Mouse (Mus musculus) hindbrain, embryonic 13.5 days (tissue): ENCODE data around the gene Cstf3. TPM values are rescaled to one million over a fixed set of nuclear protein-coding genes. Genes with fewer than 3 reads are reported as not detected.

Experiments used
- ATAC-seq: fragments of 200-750 bp; cut with Nextera tagmentation; 2 replicates; pipeline ENCODE4 v1.8.0; 2017; ENCODE audit warnings: moderate TSS enrichment; ENCODE audit not compliant: low FRiP score
- H3K27ac ChIP-seq: fragments of 300-500 bp; sonication (generic); 2 replicates; pipeline ENCODE4 v1.5.1; 2015; ENCODE audit warnings: inconsistent platforms, mild to moderate bottlenecking, moderate library complexity
- H3K27me3 ChIP-seq: fragments of 300-500 bp; sonication (generic); 2 replicates; pipeline ENCODE4 v1.6.1; 2015; ENCODE audit warnings: mild to moderate bottlenecking, inconsistent platforms
- H3K36me3 ChIP-seq: fragments of 300-500 bp; sonication (generic); 2 replicates; pipeline ENCODE4 v1.6.1; 2015; ENCODE audit warnings: mild to moderate bottlenecking, inconsistent platforms
- H3K4me1 ChIP-seq: fragments of 300-500 bp; sonication (generic); replicated peaks from 2 replicates; pipeline ENCODE4 v1.6.1; 2015; ENCODE audit warnings: inconsistent platforms
- H3K4me2 ChIP-seq: fragments of 300-500 bp; sonication (generic); 2 replicates; pipeline ENCODE4 v1.6.1; 2015; ENCODE audit warnings: inconsistent platforms, mild to moderate bottlenecking, moderate library complexity
- H3K4me3 ChIP-seq: fragments of 300-500 bp; sonication (generic); 2 replicates; pipeline ENCODE4 v1.5.1; 2015; ENCODE audit warnings: mild to moderate bottlenecking, inconsistent platforms
- H3K9ac ChIP-seq: fragments of 300-500 bp; sonication (generic); 2 replicates; pipeline ENCODE4 v1.6.1; 2015; ENCODE audit warnings: mild to moderate bottlenecking, inconsistent platforms
- H3K9me3 ChIP-seq: fragments of 300-500 bp; sonication (generic); 2 replicates; pipeline ENCODE4 v1.6.1; 2016; ENCODE audit warnings: inconsistent platforms
- whole genome bisulfite sequencing: fragments of 180-500 bp; shearing (Covaris S2); methylation state at CpG from one replicate; pipeline ENCODE4 v1.1.7; 2015; 5-methylcytosine and 5-hydroxymethylcytosine counted together
- polyA plus RNA-seq: library from polyadenylated mRNA; unstranded; fragments of >200 nt; fragmentation: Nextera tagmentation; extraction: Ambion mirVana; gene quantifications from 2 replicates; pipeline ENCODE4 v1.2.1, GENCODE M21; 2015

Cstf3 gene
- polyA plus RNA-seq, 1 experiment from 2014 or later, result 106 TPM

DNA sequence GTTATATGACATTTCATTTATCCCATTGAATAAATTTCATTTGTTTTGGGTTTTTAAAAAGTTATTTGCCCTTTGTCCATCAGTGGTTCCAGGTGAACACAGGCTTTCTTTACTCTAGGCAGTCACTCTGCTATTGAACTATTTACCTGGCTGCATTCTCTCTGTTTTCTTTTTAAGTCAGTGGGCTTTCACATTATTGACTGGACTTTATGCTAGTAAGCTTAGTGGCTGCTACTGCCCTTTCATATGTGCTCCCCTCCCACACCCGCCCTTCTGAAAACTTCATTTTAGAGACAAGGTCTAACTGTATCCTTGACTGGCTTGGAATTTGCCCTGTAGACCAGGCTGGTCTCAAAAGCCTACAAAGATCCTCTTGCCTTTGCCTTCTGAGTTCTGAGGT is 15.2 kb downstream of the Cstf3 start:
- Histone ChIP-seq H3K27me3 (no peaks in the 10 kb centered on the region), H3K9ac (no peak overlapping the region), H3K4me1 (no peaks in the 10 kb centered on the region), H3K4me3 (no peak overlapping the region), H3K27ac (no peak overlapping the region), H3K9me3 (no peaks in the 10 kb centered on the region), H3K36me3 (peaks cover 7% of the 10 kb centered on the region), H3K4me2 (no peak overlapping the region)
- WGBS, result 91% methylated on average over 1 of the region's 1 CpGs
- no peak for ATAC-seq

DNA sequence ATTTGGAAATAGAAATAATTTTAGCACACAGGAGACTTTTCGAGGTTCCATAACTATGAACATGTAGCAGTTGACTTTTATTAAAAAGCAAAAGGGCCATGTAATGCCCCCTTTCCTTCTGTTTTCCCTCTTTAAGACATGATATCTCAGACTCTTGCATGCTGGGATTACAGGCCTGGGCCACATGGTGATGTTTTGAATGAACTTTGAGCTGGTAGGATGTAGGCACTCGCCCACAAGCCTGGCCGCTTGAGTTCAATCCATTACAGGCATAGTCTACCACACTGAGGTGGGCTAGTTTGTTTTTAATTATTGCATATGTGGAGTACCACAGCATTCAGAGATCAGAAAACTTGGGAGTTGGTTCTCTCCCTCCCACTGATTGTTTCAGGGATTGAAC is 24.5 kb downstream of the Cstf3 start:
- H3K4me3 ChIP-seq, result no peak overlapping the region
- H3K27me3 ChIP-seq, result no peaks in the 10 kb centered on the region
- H3K9me3 ChIP-seq, result no peaks in the 10 kb centered on the region
- peaks cover 9% of the 10 kb centered on the region for H3K36me3 ChIP-seq
- H3K4me2 ChIP-seq, result no peak overlapping the region
- no peaks in the 10 kb centered on the region for H3K4me1 ChIP-seq
- 96% methylated on average over 3 of the region's 3 CpGs for WGBS
- no peak overlapping the region for H3K27ac ChIP-seq
- H3K9ac ChIP-seq, result no peak overlapping the region
- no peak for ATAC-seq

DNA sequence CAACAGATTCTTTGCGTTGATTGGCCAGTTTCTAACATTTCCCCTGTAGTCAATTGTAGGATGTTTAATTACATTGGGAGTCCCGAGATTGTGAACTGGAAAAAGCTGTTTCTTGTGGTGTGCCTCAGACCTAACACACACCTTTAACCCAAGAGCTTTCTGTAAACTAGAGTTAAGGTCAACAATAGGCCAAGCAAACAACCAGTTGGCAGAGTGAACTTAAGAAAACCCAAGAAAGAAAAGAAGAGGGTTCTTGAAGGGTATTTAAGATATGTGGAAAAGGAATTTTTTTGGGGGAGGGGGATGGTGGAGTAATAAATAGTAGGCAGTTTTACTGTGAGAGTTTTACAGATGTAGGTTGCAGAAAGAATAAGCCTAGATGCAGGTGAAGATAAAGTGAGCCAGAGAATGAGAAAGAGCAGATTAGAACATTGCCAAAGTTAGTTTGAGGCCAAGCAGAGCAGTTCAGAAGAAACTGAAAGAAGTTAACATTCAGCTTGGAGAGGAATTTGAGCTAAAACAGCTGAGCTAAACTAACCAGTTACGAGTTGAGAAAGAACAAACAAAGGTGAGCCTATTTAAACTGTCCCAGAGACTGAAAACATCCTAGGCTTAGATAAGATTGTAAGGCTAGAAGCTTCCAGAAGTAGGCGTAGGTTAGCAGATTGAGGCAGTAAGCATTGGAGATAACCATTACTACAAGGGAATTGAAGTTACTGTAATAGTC is 25.8 kb downstream of the Cstf3 start:
- Histone ChIP-seq H3K27me3 (no peaks in the 10 kb centered on the region), H3K36me3 (0 out of 2 replicates have a peak, but pooled peaks cover 2% of the 10 kb centered on the region), H3K4me3 (no peak overlapping the region), H3K9me3 (no peaks in the 10 kb centered on the region), H3K4me2 (no peak overlapping the region), H3K9ac (no peak overlapping the region), H3K4me1 (no peaks in the 10 kb centered on the region), H3K27ac (no peak overlapping the region)
- 96% methylated on average over 4 of the region's 4 CpGs for WGBS
- no peak for ATAC-seq

DNA sequence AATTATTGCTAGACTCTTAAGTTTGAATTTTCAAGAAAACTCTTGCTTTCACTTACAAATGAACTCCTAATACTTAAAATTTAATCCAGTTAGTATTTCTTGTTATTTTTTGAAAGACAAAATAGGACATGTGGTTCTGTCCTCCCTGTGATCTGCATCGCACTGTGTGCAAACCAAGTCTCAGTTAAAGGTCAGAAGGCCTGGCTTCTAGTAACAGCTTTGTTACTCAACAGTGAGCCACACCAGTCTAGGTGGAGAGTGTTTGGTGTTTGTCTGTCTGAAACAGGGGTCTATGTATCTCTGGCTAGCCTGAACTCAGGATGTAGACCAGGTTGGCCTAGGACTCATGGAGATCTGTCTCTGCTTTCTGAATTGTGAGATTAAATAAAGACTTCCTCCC is 68.3 kb downstream of the Cstf3 start:
- Histone ChIP-seq H3K36me3 (peaks cover 64% of the 10 kb centered on the region), H3K9me3 (no peaks in the 10 kb centered on the region)
- WGBS, result 91% methylated on average over 1 of the region's 1 CpGs

DNA sequence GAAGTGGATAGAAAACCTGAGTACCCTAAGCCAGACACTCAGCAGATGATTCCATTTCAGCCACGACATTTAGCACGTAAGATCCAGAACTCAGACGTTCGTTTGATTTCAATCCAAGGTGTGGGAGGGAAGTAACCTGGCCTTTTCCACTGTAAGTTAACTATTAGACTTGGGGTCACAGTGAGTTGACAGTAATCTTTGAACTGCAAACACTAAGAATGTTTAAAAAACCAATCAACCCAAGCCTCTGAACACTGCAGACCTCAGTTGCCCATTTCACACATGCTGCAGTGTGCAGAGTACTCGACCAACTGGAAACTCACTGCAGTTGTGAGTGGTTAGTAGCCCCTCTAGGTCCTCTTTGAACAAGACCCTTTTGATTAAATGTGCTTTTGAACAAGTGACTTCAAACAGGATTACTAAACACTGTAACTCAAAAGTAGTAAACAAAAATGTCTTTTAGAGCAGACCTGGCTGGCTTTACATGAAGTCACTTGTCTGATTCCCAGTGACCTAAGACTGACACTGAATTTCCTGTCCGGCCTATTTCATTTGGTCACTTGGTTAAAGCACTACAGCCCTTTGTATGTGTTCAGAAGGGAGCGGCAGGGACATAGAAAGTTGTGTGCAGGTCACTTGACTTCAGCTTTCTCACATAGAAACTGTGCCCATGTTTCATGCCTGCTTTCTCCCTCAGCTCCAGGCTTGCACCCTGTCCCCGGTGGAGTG is 73.2 kb downstream of the Cstf3 start:
- no peak for ATAC-seq
- no peaks in the 10 kb centered on the region for H3K9me3 ChIP-seq
- H3K4me3 ChIP-seq, result no peak overlapping the region
- H3K27ac ChIP-seq, result no peak overlapping the region
- no peaks in the 10 kb centered on the region for H3K27me3 ChIP-seq
- H3K9ac ChIP-seq, result no peak overlapping the region
- WGBS, result 92% methylated on average over 8 of the region's 8 CpGs
- peaks cover 65% of the 10 kb centered on the region for H3K36me3 ChIP-seq
- no peaks in the 10 kb centered on the region for H3K4me1 ChIP-seq
- H3K4me2 ChIP-seq, result no peak overlapping the region

More for the DNA sequence above, 68.3 kb downstream of the Cstf3 start:
- Histone ChIP-seq H3K9ac (no peak overlapping the region), H3K4me1 (no peaks in the 10 kb centered on the region), H3K27ac (no peak overlapping the region), H3K4me2 (no peak overlapping the region), H3K4me3 (no peak overlapping the region), H3K27me3 (no peaks in the 10 kb centered on the region)
- no peak for ATAC-seq

DNA sequence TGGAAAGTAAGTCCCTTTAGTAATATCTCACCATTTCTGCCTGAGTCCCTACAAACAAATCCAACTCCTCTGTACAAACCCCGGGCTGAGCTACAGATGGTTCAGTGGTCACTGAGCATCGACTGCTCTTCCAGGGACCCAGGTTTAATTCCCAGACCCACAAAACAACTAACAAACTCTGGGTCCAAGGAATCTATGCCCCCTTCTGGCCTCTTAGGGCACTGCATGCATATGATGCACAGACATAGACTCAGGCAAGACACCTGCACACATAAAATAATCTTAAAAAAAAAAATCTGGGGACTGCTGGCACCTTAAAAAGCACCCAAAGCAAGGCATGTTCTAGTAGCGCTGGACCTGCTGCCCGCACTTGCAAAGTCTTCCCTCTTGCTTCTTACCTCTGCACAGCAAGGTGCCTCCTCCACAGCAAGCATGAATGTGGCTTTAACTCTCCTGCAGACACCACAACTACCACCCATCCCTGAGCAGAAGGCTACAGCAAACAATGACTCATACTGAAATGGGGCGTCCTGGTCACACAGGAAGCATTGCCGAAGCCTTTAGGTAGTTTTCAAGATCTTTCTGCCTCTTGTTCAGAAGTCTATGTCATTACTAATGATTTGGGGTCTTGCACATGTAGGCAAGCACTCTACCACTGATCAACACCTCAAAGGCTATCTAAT is 78.9 kb downstream of the Cstf3 start:
- ATAC-seq, result no peak
- Histone ChIP-seq H3K9ac (no peak overlapping the region), H3K36me3 (peaks cover 52% of the 10 kb centered on the region), H3K4me2 (no peak overlapping the region), H3K27ac (no peak overlapping the region), H3K4me1 (no peaks in the 10 kb centered on the region), H3K9me3 (no peaks in the 10 kb centered on the region), H3K27me3 (no peaks in the 10 kb centered on the region), H3K4me3 (no peak overlapping the region)
- 83% methylated on average over 6 of the region's 6 CpGs for WGBS

DNA sequence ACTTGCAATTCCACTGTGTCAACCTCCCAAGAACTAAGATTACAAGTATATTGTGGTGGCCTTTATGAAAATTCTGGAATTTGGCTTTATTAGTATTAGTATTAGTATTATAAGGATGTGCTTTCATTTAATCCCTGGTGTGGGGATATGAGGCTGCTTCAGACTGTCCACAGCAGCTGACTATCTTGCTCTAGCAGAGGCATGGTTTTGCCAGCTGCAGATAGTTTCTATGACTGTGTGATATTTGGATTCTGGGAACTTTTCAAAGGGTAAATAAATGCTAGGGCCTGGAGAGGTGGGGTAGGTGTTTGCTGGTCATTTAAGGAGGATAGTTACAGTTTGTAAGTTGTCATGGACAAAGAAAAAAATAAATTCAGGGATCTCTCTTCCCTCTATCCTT is 81.4 kb downstream of the Cstf3 start:
- no peak overlapping the region for H3K9ac ChIP-seq
- no peaks in the 10 kb centered on the region for H3K4me1 ChIP-seq
- H3K36me3 ChIP-seq, result peaks cover 41% of the 10 kb centered on the region
- H3K27me3 ChIP-seq, result no peaks in the 10 kb centered on the region
- ATAC-seq, result no peak
- no peak overlapping the region for H3K4me3 ChIP-seq
- no peak overlapping the region for H3K4me2 ChIP-seq
- no peaks in the 10 kb centered on the region for H3K9me3 ChIP-seq
- H3K27ac ChIP-seq, result no peak overlapping the region

DNA sequence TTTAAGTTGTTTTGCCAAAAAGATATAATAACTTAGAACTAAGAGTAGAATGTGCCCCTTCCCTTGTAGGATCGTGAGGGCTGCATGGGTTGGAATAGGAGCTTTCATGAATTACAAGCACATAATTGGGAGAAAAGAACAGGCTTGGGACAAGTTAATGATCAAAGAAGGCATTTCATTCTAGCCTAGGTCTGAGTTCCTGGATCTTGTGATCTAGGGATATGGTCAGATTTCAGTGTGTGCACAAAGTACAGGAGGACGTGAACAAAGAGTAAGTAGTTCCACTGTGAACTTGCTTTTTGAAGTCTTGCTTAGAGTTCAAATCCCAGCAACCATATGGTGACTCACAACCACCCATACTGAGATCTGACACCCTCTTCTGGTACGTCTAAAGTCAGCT is 87.0 kb downstream of the Cstf3 start:
- no peak for ATAC-seq
- no peak overlapping the region for H3K4me2 ChIP-seq
- WGBS, result 95% methylated on average over 3 of the region's 3 CpGs
- H3K27me3 ChIP-seq, result no peaks in the 10 kb centered on the region
- peaks cover 59% of the 10 kb centered on the region for H3K36me3 ChIP-seq
- no peaks in the 10 kb centered on the region for H3K9me3 ChIP-seq
- H3K9ac ChIP-seq, result no peak overlapping the region
- no peak overlapping the region for H3K27ac ChIP-seq
- no peak overlapping the region for H3K4me3 ChIP-seq
- H3K4me1 ChIP-seq, result no peaks in the 10 kb centered on the region

DNA sequence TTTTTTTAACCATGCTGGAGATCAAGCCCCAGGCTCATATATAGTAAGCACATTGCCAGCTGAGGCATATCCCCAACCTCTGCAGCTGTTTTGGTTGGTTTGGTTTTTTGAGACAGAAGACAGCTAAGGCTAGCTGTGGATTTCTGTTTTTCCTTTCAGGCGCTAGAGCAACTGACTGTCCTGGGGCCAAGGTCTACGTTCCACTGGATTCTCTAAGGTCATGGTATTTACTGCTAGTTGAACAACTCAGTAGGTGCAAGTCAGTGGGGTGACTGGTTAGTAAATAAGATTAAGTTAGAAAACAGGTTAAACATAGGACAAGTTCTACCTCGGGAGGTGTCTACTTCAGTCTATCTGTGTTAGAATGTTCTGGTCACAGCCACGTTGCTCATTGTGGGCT is 94.4 kb downstream of the Cstf3 start:
- Histone ChIP-seq H3K4me2 (no peak overlapping the region), H3K4me1 (peaks cover 2% of the 10 kb centered on the region; the same call in 1 of the 2 replicates), H3K4me3 (no peak overlapping the region), H3K9me3 (no peaks in the 10 kb centered on the region), H3K27ac (no peak overlapping the region), H3K36me3 (peaks cover 60% of the 10 kb centered on the region), H3K27me3 (no peaks in the 10 kb centered on the region), H3K9ac (no peak overlapping the region)
- no peak for ATAC-seq
- WGBS, result 97% methylated on average over 4 of the region's 4 CpGs

DNA sequence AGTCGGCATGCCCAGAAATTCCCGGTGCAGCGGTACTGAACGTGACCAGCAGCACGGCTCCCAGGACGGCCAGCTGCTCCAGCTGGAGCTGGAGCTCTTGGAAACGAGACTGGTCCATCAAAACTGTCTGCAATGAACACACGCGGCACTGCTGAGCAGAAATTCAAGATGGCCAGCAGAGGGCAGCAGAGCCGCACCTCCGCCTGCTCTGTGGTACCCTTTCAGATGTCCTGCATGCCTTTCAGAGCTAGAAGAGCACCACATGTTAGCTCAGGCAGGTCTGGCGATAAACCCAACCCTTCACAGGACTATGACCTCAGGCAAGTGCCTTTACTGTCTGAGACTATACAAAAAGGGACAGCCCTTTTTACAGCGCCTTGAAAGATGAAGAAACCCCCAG is 95.1 kb downstream of the Cstf3 start:
- no peak overlapping the region for H3K27ac ChIP-seq
- H3K4me3 ChIP-seq, result no peak overlapping the region
- H3K4me2 ChIP-seq, result no peak overlapping the region
- H3K9ac ChIP-seq, result no peak overlapping the region
- peaks cover 55% of the 10 kb centered on the region for H3K36me3 ChIP-seq
- WGBS, result 8% methylated on average over 13 of the region's 13 CpGs
- peak; percentile 92 for ATAC-seq
- H3K9me3 ChIP-seq, result no peaks in the 10 kb centered on the region
- H3K4me1 ChIP-seq, result peaks cover 2% of the 10 kb centered on the region; the same call in 1 of the 2 replicates
- no peaks in the 10 kb centered on the region for H3K27me3 ChIP-seq

DNA sequence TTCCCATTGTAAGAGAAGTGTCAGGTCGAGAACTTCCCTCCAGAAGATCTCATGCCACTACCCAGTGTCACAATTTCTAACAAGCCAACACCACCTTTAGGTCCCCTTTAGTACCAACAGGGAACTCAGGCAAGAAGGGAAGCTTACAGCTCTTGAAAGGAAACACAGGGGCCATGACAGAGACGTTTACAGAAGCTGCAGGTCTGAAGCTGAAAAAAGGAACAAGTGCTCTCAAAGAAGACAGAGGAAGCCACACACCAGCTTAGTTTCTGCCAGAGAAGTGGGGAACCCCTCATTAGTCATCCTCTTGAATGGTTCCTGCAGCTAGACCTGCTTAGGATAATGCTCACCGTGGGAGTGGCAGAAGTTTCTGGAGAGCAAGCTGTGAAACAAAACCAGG is 96.9 kb downstream of the Cstf3 start:
- no peaks in the 10 kb centered on the region for H3K9me3 ChIP-seq
- H3K27ac ChIP-seq, result no peak overlapping the region
- peaks cover 2% of the 10 kb centered on the region; the same call in 1 of the 2 replicates for H3K4me1 ChIP-seq
- H3K4me2 ChIP-seq, result no peak overlapping the region
- no peak for ATAC-seq
- 77% methylated on average over 3 of the region's 3 CpGs for WGBS
- H3K27me3 ChIP-seq, result no peaks in the 10 kb centered on the region
- H3K36me3 ChIP-seq, result peaks cover 37% of the 10 kb centered on the region
- no peak overlapping the region for H3K4me3 ChIP-seq
- H3K9ac ChIP-seq, result no peak overlapping the region

DNA sequence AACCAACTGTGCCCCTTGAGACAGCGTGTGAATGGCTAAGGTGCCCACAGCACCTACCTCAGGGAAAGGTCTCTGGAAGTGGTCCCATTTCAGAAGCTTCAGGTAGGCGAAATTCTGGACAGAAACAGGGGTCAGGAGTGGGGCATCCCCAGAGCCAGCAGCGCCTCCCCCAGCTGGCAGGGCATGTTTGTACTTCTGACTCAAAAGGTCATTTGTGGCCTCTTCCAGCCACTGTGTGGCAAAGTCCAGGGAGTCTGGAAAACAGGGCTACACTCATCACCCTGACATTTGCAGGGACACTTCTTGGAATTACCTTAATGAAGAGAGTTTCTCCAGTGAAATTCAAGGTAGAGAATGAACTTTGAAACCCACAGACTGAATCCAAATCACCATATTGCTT is 98.0 kb downstream of the Cstf3 start:
- peaks cover 26% of the 10 kb centered on the region for H3K36me3 ChIP-seq
- H3K27ac ChIP-seq, result no peak overlapping the region
- no peak overlapping the region for H3K4me2 ChIP-seq
- ATAC-seq, result no peak
- WGBS, result 95% methylated on average over 3 of the region's 3 CpGs
- H3K4me3 ChIP-seq, result no peak overlapping the region
- H3K9me3 ChIP-seq, result no peaks in the 10 kb centered on the region
- no peak overlapping the region for H3K9ac ChIP-seq
- no peaks in the 10 kb centered on the region for H3K27me3 ChIP-seq
- peaks cover 2% of the 10 kb centered on the region; the same call in 1 of the 2 replicates for H3K4me1 ChIP-seq
